Mouse (Mus musculus) forebrain, embryonic 14.5 days (tissue): ENCODE measurements around the gene Mfsd4b1. TPM values are rescaled to one million over a fixed set of nuclear protein-coding genes. Genes with fewer than 3 reads are reported as not detected.

Experiments used
- ATAC-seq: fragments of 200-750 bp; cut with Nextera tagmentation; 2 replicates; pipeline ENCODE4 v1.8.0; 2017; ENCODE audit warnings: mild to moderate bottlenecking, moderate library complexity
- DNase-seq: peaks from one replicate; pipeline ENCODE4 v3.0.0-alpha.2; 2015; ENCODE audit warnings: low spot score
- H3K27ac ChIP-seq: fragments of 300-500 bp; sonication (generic); 2 replicates; pipeline ENCODE4 v1.5.1; 2014; ENCODE audit warnings: low read depth, mild to moderate bottlenecking, control low read depth, low read length, moderate library complexity
- H3K27me3 ChIP-seq: fragments of 300-500 bp; sonication (generic); replicated peaks from 2 replicates; pipeline ENCODE4 v1.6.1; 2014; ENCODE audit warnings: low read length, control low read depth, mixed read lengths; ENCODE audit not compliant: control insufficient read depth, insufficient read depth
- H3K36me3 ChIP-seq: fragments of 300-500 bp; sonication (generic); 2 replicates; pipeline ENCODE4 v1.6.1; 2014; ENCODE audit warnings: low read length, control low read depth; ENCODE audit not compliant: control insufficient read depth, insufficient read depth
- H3K4me1 ChIP-seq: fragments of 300-500 bp; sonication (generic); 2 replicates; pipeline ENCODE4 v1.6.1; 2014; ENCODE audit warnings: antibody characterized with exemption, low read length, control low read depth; ENCODE audit not compliant: control insufficient read depth, insufficient read depth
- H3K4me2 ChIP-seq: fragments of 300-500 bp; sonication (generic); 2 replicates; pipeline ENCODE4 v1.6.1; 2014; ENCODE audit warnings: mild to moderate bottlenecking, control low read depth, low read length
- H3K4me3 ChIP-seq: fragments of 300-500 bp; sonication (generic); 2 replicates; pipeline ENCODE4 v1.5.1; 2014; ENCODE audit warnings: low read depth, low read length, control low read depth
- H3K9ac ChIP-seq: fragments of 300-500 bp; sonication (generic); 2 replicates; pipeline ENCODE4 v1.6.1; 2014; ENCODE audit warnings: mild to moderate bottlenecking, low read length, control low read depth, moderate library complexity
- H3K9me3 ChIP-seq: fragments of 300-500 bp; sonication (generic); replicated peaks from 2 replicates; pipeline ENCODE4 v1.6.1; 2016; ENCODE audit warnings: low read length, control low read depth, mixed read lengths; ENCODE audit not compliant: control insufficient read depth
- WGBS: fragments of 180-500 bp; shearing (Covaris S2); extraction: QIAGEN DNeasy Blood & Tissue Kit; methylation state at CpG from one replicate; pipeline ENCODE4 v1.1.7; 2014; 5-methylcytosine and 5-hydroxymethylcytosine counted together
- polyA plus RNA-seq: library from polyadenylated mRNA; unstranded; fragments of >200 nt; fragmentation: Nextera tagmentation; extraction: Ambion mirVana; gene quantifications from 2 replicates; pipeline ENCODE4 v1.2.1, GENCODE M21; 2014

Gene Mfsd4b1
- polyA plus RNA-seq = 0.35 and 0.41 TPM in 2 replicates

- ATAC-seq (peak; percentile 97), DNase-seq (peak; percentile 97)
- H3K4me3 ChIP-seq = peak within 1 kb of the TSS; percentile 53
- H3K4me2 ChIP-seq = peak within 1 kb of the TSS; percentile 87
- peaks cover 2% of the 10 kb centered on the region; the same call in 1 of the 2 replicates for H3K4me1 ChIP-seq
- no peaks in the 10 kb centered on the region for H3K36me3 ChIP-seq
- WGBS = 1% methylated on average over 43 of the region's 46 CpGs
- peaks cover 4% of the 10 kb centered on the region; the same call in 1 of the 2 replicates for H3K9me3 ChIP-seq
- H3K9ac ChIP-seq = peak within 1 kb of the TSS; percentile 70
- H3K27ac ChIP-seq = peak within 1 kb of the TSS; percentile 74; the same call in 1 of the 2 replicates
- no peaks in the 10 kb centered on the region for H3K27me3 ChIP-seq
Observed at GRCm38 (mm10) chr10:40024554-40025428, at the start of gene Mfsd4b1. TSS of gene Mfsd4b1 (minus strand) at chr10:40025268.

GRCm38 (mm10) chr10:40073608-40074007 lies 48.5 kb upstream of the Mfsd4b1 start:
- 96% methylated on average over 6 of the region's 6 CpGs for WGBS
- no peak overlapping the region for H3K4me2 ChIP-seq
- DNase-seq = no peak
- no peak for ATAC-seq
- no peaks in the 10 kb centered on the region for H3K4me1 ChIP-seq
- H3K27ac ChIP-seq = no peak overlapping the region
- no peaks in the 10 kb centered on the region for H3K27me3 ChIP-seq
- no peaks in the 10 kb centered on the region for H3K9me3 ChIP-seq
- H3K36me3 ChIP-seq = no peaks in the 10 kb centered on the region
- no peak overlapping the region for H3K4me3 ChIP-seq
- H3K9ac ChIP-seq = no peak overlapping the region

- WGBS = 76% methylated on average over 9 of the region's 9 CpGs
- DNase-seq (no peak), ATAC-seq (no peak)
- Histone ChIP-seq H3K27me3 (no peaks in the 10 kb centered on the region), H3K9ac (no peak overlapping the region), H3K36me3 (no peaks in the 10 kb centered on the region), H3K27ac (no peak overlapping the region), H3K9me3 (no peaks in the 10 kb centered on the region), H3K4me3 (no peak overlapping the region), H3K4me2 (no peak overlapping the region), H3K4me1 (no peaks in the 10 kb centered on the region)
Observed at GRCm38 (mm10) chr10:40070684-40071083, 45.6 kb upstream of the Mfsd4b1 start.

DNA sequence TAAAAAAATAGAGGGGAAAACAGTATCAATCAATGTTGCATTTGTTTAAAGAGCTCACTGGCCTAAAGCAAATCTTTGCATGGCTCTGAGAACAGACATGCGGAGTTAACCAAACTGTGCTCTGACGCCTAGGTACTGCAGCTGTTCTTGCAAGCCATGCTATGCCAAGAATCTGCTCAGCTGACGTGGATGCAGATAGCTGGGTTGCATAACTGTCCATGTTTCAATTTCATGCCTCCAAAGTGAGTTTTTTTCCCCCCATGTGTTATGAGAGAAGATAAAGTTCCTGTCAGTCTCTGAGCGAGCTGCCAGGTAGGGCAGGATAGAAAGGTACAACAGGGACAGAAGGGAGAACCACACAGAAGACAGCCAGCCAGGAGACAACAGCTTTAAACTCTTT lies 44.2 kb upstream of the Mfsd4b1 start:
- H3K4me1 ChIP-seq = no peaks in the 10 kb centered on the region
- no peaks in the 10 kb centered on the region for H3K27me3 ChIP-seq
- no peak overlapping the region for H3K4me2 ChIP-seq
- no peak overlapping the region for H3K9ac ChIP-seq
- no peaks in the 10 kb centered on the region for H3K36me3 ChIP-seq
- ATAC-seq (no peak), DNase-seq (no peak)
- WGBS = 61% methylated on average over 4 of the region's 4 CpGs
- H3K4me3 ChIP-seq = no peak overlapping the region
- H3K27ac ChIP-seq = no peak overlapping the region
- H3K9me3 ChIP-seq = no peaks in the 10 kb centered on the region

- no peak overlapping the region for H3K4me2 ChIP-seq
- no peaks in the 10 kb centered on the region for H3K27me3 ChIP-seq
- ATAC-seq = no peak
- H3K4me1 ChIP-seq = no peaks in the 10 kb centered on the region
- H3K9me3 ChIP-seq = no peaks in the 10 kb centered on the region
- no peak for DNase-seq
- 78% methylated on average over 10 of the region's 10 CpGs for WGBS
- no peak overlapping the region for H3K9ac ChIP-seq
- H3K4me3 ChIP-seq = no peak overlapping the region
- no peaks in the 10 kb centered on the region for H3K36me3 ChIP-seq
- H3K27ac ChIP-seq = no peak overlapping the region
Observed at GRCm38 (mm10) chr10:40068595-40068994, 43.5 kb upstream of the Mfsd4b1 start.

DNA sequence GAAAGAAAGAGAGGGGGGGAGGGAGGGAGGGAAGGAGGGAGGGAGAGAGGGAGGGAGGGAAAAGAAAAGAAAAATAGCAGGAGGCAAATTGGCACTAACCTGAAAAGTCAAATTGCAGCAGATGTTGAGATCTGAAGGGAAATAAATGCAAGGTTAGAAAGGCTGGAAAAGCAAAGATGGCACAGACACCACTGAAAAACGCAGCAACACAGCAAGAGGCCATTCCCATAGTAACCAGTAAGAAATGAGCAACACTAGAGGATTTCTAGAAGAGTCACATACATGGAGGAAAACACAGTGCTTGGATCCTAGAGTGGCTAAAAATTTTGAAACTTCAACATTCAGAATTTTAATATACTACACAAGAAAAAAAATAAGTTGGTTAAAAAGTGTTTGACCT lies 42.5 kb upstream of the Mfsd4b1 start:
- Histone ChIP-seq H3K4me2 (no peak overlapping the region), H3K9ac (no peak overlapping the region), H3K36me3 (no peaks in the 10 kb centered on the region), H3K27ac (no peak overlapping the region), H3K4me1 (no peaks in the 10 kb centered on the region), H3K27me3 (no peaks in the 10 kb centered on the region), H3K4me3 (no peak overlapping the region), H3K9me3 (no peaks in the 10 kb centered on the region)
- ATAC-seq (no peak), DNase-seq (peak; percentile 17)
- WGBS = 11% methylated on average over 1 of the region's 1 CpGs

DNA sequence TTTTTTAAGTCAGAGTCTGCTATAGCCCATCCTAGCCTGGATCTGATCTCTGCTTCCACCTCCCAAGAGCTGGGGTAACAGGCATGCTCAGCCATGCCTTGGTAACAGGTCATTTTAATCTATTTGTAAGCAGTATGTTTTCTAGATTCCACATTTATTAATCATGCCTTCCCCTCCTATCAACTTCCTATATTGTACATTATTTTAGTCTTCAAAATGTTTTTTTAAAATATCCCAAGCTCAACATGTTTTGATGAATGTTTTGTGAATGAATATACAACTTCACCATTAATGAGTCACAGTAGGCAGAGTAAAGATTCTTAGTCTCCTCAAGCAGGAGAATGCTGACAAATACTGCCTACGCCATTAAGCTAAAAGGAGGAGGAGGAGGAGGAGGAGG lies 42.0 kb upstream of the Mfsd4b1 start:
- Histone ChIP-seq H3K4me2 (no peak overlapping the region), H3K27ac (no peak overlapping the region), H3K27me3 (no peaks in the 10 kb centered on the region), H3K4me1 (no peaks in the 10 kb centered on the region), H3K4me3 (no peak overlapping the region), H3K9ac (no peak overlapping the region), H3K36me3 (no peaks in the 10 kb centered on the region), H3K9me3 (no peaks in the 10 kb centered on the region)
- WGBS = 20% methylated on average over 1 of the region's 1 CpGs
- no peak for DNase-seq
- ATAC-seq = no peak

DNA sequence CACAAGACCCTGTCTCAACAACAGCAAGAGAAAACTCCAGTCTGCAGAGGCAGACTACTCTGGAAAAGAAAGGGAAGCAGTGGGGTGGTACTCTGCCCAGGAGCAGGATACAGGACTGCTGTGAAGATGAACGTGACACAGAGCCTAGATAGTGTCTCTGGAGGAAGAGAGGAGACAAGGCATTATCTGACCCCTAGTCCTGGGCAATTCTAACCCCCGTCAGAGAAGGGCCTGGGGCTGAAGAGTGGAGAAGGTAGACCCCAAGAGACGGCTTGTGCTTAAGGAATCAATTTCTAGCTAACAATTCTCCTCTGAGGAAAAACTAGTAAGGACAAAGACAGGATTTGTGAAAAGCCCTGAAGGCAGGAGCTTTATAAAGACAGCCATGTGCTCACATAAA lies 40.3 kb upstream of the Mfsd4b1 start:
- no peaks in the 10 kb centered on the region for H3K4me1 ChIP-seq
- H3K27me3 ChIP-seq = no peaks in the 10 kb centered on the region
- H3K4me2 ChIP-seq = no peak overlapping the region
- H3K9me3 ChIP-seq = no peaks in the 10 kb centered on the region
- no peak for DNase-seq
- no peak overlapping the region for H3K4me3 ChIP-seq
- no peak overlapping the region for H3K27ac ChIP-seq
- no peak for ATAC-seq
- no peak overlapping the region for H3K9ac ChIP-seq
- WGBS = 11% methylated on average over 3 of the region's 3 CpGs
- H3K36me3 ChIP-seq = no peaks in the 10 kb centered on the region

- Histone ChIP-seq H3K9me3 (no peaks in the 10 kb centered on the region), H3K27ac (no peak overlapping the region), H3K4me3 (no peak overlapping the region), H3K4me1 (no peaks in the 10 kb centered on the region), H3K36me3 (no peaks in the 10 kb centered on the region), H3K27me3 (no peaks in the 10 kb centered on the region), H3K9ac (no peak overlapping the region), H3K4me2 (no peak overlapping the region)
- ATAC-seq (no peak), DNase-seq (no peak)
- 44% methylated on average over 5 of the region's 5 CpGs for WGBS
Observed at GRCm38 (mm10) chr10:40063291-40063890, 38.3 kb upstream of the Mfsd4b1 start.
